Mouse (Mus musculus): Measurements from ENCODE around the gene Rbfox3. TPM values are rescaled to one million over a fixed set of nuclear protein-coding genes. Genes with fewer than 3 reads are reported as not detected.

The Rbfox3 gene
- total and polyA plus RNA-seq, 2 experiments from 2014 or later = 52.6 to 76.8 TPM

DNA sequence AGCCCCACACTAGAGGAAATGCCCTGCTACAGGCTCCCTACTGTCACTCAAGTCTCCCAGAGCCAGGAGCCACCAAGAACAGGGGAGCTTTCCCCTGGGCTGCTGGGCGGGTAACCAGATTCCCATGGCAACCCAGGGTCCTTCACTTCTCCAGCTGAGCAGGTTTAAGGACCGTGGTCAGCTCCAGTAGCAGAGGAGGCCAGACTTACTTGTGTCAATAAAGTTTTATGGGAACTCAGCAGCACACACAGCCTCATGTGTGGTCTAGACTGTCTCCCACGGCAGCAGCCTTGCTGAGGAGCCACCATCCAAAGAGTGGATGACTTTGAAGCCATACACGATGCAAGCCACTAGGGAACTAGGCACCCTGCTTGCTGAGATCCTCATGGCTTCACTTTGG is 365.7 kb downstream of the Rbfox3 start:
- Histone ChIP-seq H3K4me3 (ENCODE audit: low read length) (no peak overlapping the region), H3K27ac (no peak overlapping the region), H3K36me3 (ENCODE audit: insufficient read depth, low read length) (no peaks in the 10 kb centered on the region), H3K27me3 (ENCODE audit: insufficient read depth, low read length) (no peaks in the 10 kb centered on the region), H3K9ac (replicated peaks; ENCODE audit: low read length) (no peak overlapping the region), H3K9me3 (ENCODE audit: low read length) (no peaks in the 10 kb centered on the region), H3K4me1 (ENCODE audit: insufficient read depth, low read length) (peaks cover 15% of the 10 kb centered on the region; the same call in 1 of the 2 replicates), H3K4me2 (ENCODE audit: low read depth, low read length) (no peak overlapping the region)
- no peak for TF ChIP-seq CTCF (IDR thresholded peaks at IDR 0.05; ENCODE audit: low read depth)
- DNase-seq (ENCODE audit: low spot score) (no peak), ATAC-seq (no peak)
- 37% methylated on average over 4 of the region's 4 CpGs for WGBS

- Histone ChIP-seq H3K4me3 (ENCODE audit: low read length) (no peak overlapping the region), H3K27ac (no peak overlapping the region), H3K9ac (replicated peaks; ENCODE audit: low read length) (no peak overlapping the region), H3K36me3 (ENCODE audit: insufficient read depth, low read length) (no peaks in the 10 kb centered on the region), H3K9me3 (ENCODE audit: low read length) (no peaks in the 10 kb centered on the region), H3K4me2 (ENCODE audit: low read depth, low read length) (no peak overlapping the region), H3K4me1 (ENCODE audit: insufficient read depth, low read length) (peaks cover 15% of the 10 kb centered on the region; the same call in 1 of the 2 replicates), H3K27me3 (ENCODE audit: insufficient read depth, low read length) (no peaks in the 10 kb centered on the region)
- peak; percentile 20 for TF ChIP-seq CTCF (IDR thresholded peaks at IDR 0.05; ENCODE audit: low read depth)
- WGBS = 36% methylated on average over 6 of the region's 6 CpGs
- ATAC-seq (no peak; the same call in 1 of the 2 replicates), DNase-seq (ENCODE audit: low spot score) (peak; percentile 68)
Observed at GRCm38 (mm10) chr11:118544564-118544963, 366.8 kb downstream of the Rbfox3 start.

DNA sequence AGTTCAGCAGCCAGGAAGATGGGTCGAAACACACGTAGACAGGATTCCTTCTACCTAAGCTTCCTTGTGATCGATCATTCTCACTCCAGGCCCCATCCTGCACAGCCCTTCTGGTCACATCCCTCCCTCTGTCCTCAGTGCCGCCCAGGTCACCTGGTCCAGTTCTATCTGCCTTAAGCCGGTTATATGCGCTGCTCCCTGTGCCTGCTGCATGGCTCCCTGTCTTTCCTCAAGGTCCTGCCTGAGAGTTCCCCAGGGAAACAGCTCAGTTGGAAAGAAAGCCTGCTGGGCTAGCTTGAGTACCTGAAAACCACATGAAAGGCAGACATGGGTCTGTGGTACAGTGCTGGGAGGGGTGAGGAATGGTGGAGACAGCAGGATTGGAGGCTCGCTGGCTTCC is 368.5 kb downstream of the Rbfox3 start:
- no peak for TF ChIP-seq CTCF (IDR thresholded peaks at IDR 0.05; ENCODE audit: low read depth)
- H3K9ac ChIP-seq (replicated peaks; ENCODE audit: low read length) = no peak overlapping the region
- ATAC-seq (no peak), DNase-seq (ENCODE audit: low spot score) (no peak)
- H3K27ac ChIP-seq = no peak overlapping the region
- no peaks in the 10 kb centered on the region for H3K27me3 ChIP-seq (ENCODE audit: insufficient read depth, low read length)
- 77% methylated on average over 7 of the region's 7 CpGs for WGBS
- H3K4me3 ChIP-seq (ENCODE audit: low read length) = no peak overlapping the region
- no peaks in the 10 kb centered on the region for H3K36me3 ChIP-seq (ENCODE audit: insufficient read depth, low read length)
- H3K4me2 ChIP-seq (ENCODE audit: low read depth, low read length) = no peak overlapping the region
- H3K9me3 ChIP-seq (ENCODE audit: low read length) = no peaks in the 10 kb centered on the region
- H3K4me1 ChIP-seq (ENCODE audit: insufficient read depth, low read length) = peaks cover 19% of the 10 kb centered on the region; the same call in 1 of the 2 replicates

GRCm38 (mm10) chr11:118540411-118541026 is 370.9 kb downstream of the Rbfox3 start:
- Histone ChIP-seq H3K4me2 (ENCODE audit: low read depth, low read length) (no peak overlapping the region), H3K4me1 (ENCODE audit: insufficient read depth, low read length) (peaks cover 19% of the 10 kb centered on the region; the same call in 1 of the 2 replicates), H3K9ac (replicated peaks; ENCODE audit: low read length) (no peak overlapping the region), H3K4me3 (ENCODE audit: low read length) (no peak overlapping the region), H3K27me3 (ENCODE audit: insufficient read depth, low read length) (no peaks in the 10 kb centered on the region), H3K9me3 (ENCODE audit: low read length) (no peaks in the 10 kb centered on the region), H3K27ac (no peak overlapping the region), H3K36me3 (ENCODE audit: insufficient read depth, low read length) (no peaks in the 10 kb centered on the region)
- no peak for TF ChIP-seq CTCF (IDR thresholded peaks at IDR 0.05; ENCODE audit: low read depth)
- 71% methylated on average over 12 of the region's 12 CpGs for WGBS
- ATAC-seq (no peak), DNase-seq (ENCODE audit: low spot score) (no peak)

- Histone ChIP-seq H3K27ac (0 out of 2 replicates have a peak overlapping the region, but pooled peaks have one; percentile 5), H3K4me3 (ENCODE audit: low read length) (no peak overlapping the region), H3K9ac (replicated peaks; ENCODE audit: low read length) (no peak overlapping the region), H3K4me1 (ENCODE audit: insufficient read depth, low read length) (peaks cover 8% of the 10 kb centered on the region; the same call in 1 of the 2 replicates), H3K36me3 (ENCODE audit: insufficient read depth, low read length) (no peaks in the 10 kb centered on the region), H3K4me2 (ENCODE audit: low read depth, low read length) (no peak overlapping the region), H3K27me3 (ENCODE audit: insufficient read depth, low read length) (no peaks in the 10 kb centered on the region), H3K9me3 (ENCODE audit: low read length) (no peaks in the 10 kb centered on the region)
- no peak for TF ChIP-seq CTCF (IDR thresholded peaks at IDR 0.05; ENCODE audit: low read depth)
- DNase-seq (ENCODE audit: low spot score) (no peak), ATAC-seq (no peak)
- WGBS = 61% methylated on average over 9 of the region's 11 CpGs
Observed at GRCm38 (mm10) chr11:118538008-118538407, 373.4 kb downstream of the Rbfox3 start.

DNA sequence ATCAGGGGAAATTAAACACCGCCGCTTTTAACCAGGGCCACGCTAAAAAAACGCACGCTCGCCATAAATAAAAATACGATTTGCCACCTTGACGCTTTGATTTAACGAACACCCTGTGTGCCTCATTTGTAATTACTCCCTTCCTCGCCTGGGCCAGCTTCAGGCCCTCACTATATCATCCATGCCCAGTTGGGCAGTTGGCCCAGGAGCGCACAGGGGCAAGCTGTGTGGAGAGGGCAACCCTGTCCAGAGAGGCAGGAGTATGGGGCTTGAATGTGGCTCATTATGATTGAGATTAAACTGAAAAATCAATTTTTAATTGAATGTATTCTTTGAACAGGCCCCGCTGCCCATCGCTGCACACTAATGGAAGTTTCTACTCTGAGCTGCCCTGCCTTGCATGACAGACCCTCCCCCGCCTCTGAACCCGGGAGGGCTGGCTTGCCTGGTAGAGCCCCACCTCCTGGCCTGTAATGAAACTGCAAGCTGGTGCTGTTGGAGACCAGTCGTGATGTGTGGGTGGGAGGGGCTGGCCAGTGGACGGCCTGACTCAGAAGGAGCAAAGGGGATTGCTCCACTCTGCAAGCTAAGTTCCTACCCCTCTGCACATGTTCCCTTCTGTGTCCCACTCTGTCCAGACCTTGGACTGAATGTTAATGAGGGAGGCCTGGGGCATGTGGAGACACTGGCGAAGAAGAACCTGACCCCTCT is 376.9 kb downstream of the Rbfox3 start:
- H3K9ac ChIP-seq (replicated peaks; ENCODE audit: low read length) = no peak overlapping the region
- H3K27me3 ChIP-seq (ENCODE audit: insufficient read depth, low read length) = no peaks in the 10 kb centered on the region
- peak; percentile 57 for ATAC-seq
- H3K4me3 ChIP-seq (ENCODE audit: low read length) = no peak overlapping the region
- peak; percentile 80 for DNase-seq (ENCODE audit: low spot score)
- H3K4me1 ChIP-seq (ENCODE audit: insufficient read depth, low read length) = peaks cover 8% of the 10 kb centered on the region; the same call in 1 of the 2 replicates
- WGBS = 33% methylated on average over 18 of the region's 18 CpGs
- no peak overlapping the region for H3K27ac ChIP-seq
- H3K9me3 ChIP-seq (ENCODE audit: low read length) = no peaks in the 10 kb centered on the region
- H3K4me2 ChIP-seq (ENCODE audit: low read depth, low read length) = no peak overlapping the region
- no peaks in the 10 kb centered on the region for H3K36me3 ChIP-seq (ENCODE audit: insufficient read depth, low read length)
- TF ChIP-seq CTCF (IDR thresholded peaks at IDR 0.05; ENCODE audit: low read depth) = peak; percentile 79

- Histone ChIP-seq H3K4me3 (ENCODE audit: low read length) (no peak overlapping the region), H3K27ac (no peak overlapping the region; the same call in 1 of the 2 replicates), H3K9me3 (ENCODE audit: low read length) (no peaks in the 10 kb centered on the region), H3K4me1 (ENCODE audit: insufficient read depth, low read length) (peaks cover 9% of the 10 kb centered on the region; the same call in 1 of the 2 replicates), H3K36me3 (ENCODE audit: insufficient read depth, low read length) (no peaks in the 10 kb centered on the region), H3K9ac (replicated peaks; ENCODE audit: low read length) (no peak overlapping the region), H3K4me2 (ENCODE audit: low read depth, low read length) (no peak overlapping the region), H3K27me3 (ENCODE audit: insufficient read depth, low read length) (no peaks in the 10 kb centered on the region)
- DNase-seq (ENCODE audit: low spot score) = no peak
- WGBS = 60% methylated on average over 8 of the region's 8 CpGs
- TF ChIP-seq CTCF (IDR thresholded peaks at IDR 0.05; ENCODE audit: low read depth) = no peak
- ATAC-seq = no peak
Observed at GRCm38 (mm10) chr11:118530313-118530712, 381.1 kb downstream of the Rbfox3 start.

Measured in hindbrain, postnatal 0 days (tissue).